ENCODE assay signal across 9 mouse cellular contexts in genomic region chr10:68355471-68356092, GRCm38 (mm10).
DNase-seq lines count a peak whose midpoint lies in the region; ATAC-seq lines count a peak whose summit lies in the region.
"Had no signal": no experiment of that assay in that cellular context is flagged by ENCODE, and none has a peak within 500 bp of the region (broad histone marks: within the 10 kb centered on the region; RNA-seq: fewer than 3 reads in every experiment).

No protein-coding gene starts in this region.

- intact Hi-C loops in heart, postnatal 36 days (cut with DNase I): loop anchor here (5.0 kb wide), 2 partner anchors 87 to 107 kb away; no protein-coding TSS in a partner anchor

- H3K9ac ChIP-seq in heart, embryonic 16.5 days (ENCODE audit: low read length): peak overlapping the region; percentile 7; the same call in 1 of the 2 replicates
- no peak overlapping the region for H3K9ac ChIP-seq in forebrain, embryonic 13.5 days
- H3K9ac ChIP-seq in limb, embryonic 15.5 days: no peak overlapping the region

- WGBS in heart, embryonic 16.5 days: 47% methylated on average over 6 of the region's 6 CpGs
- WGBS in forebrain, embryonic 13.5 days: 7% methylated on average over 6 of the region's 6 CpGs
- 16% methylated on average over 6 of the region's 6 CpGs for WGBS in limb, embryonic 15.5 days

- H3K4me2 ChIP-seq in heart, embryonic 16.5 days (ENCODE audit: low read depth, low read length): peak overlapping the region; percentile 39
- peak overlapping the region; percentile 40 for H3K4me2 ChIP-seq in forebrain, embryonic 13.5 days
- peak overlapping the region; percentile 25; the same call in 1 of the 2 replicates for H3K4me2 ChIP-seq in limb, embryonic 15.5 days

- no peak overlapping the region for H3K4me3 ChIP-seq in heart, embryonic 16.5 days (ENCODE audit: low read length)
- no peak overlapping the region for H3K4me3 ChIP-seq in forebrain, embryonic 13.5 days
- 0 out of 2 replicates have a peak overlapping the region, but pooled peaks have one; percentile 3 for H3K4me3 ChIP-seq in limb, embryonic 15.5 days

- no peak for ATAC-seq in heart, embryonic 16.5 days (replicated peaks; ENCODE audit: extremely low read depth, insufficient read depth, low FRiP score)
- ATAC-seq in forebrain, embryonic 13.5 days: peak; percentile 78
- ATAC-seq in limb, embryonic 15.5 days (ENCODE audit: insufficient number of reproducible peaks, low FRiP score, low TSS enrichment, low read depth): no peak
- ATAC-seq in erythroid progenitor cell, adult 5-6 weeks (replicated peaks; ENCODE audit: low FRiP score, poor library complexity, severe bottlenecking): no peak

- H3K36me3 ChIP-seq in heart, embryonic 16.5 days (ENCODE audit: control insufficient read depth, insufficient read depth): no peaks in the 10 kb centered on the region
- no peaks in the 10 kb centered on the region for H3K36me3 ChIP-seq in forebrain, embryonic 13.5 days (ENCODE audit: poor library complexity, severe bottlenecking)
- no peaks in the 10 kb centered on the region for H3K36me3 ChIP-seq in limb, embryonic 15.5 days

- peaks cover 7% of the 10 kb centered on the region; the same call in 1 of the 2 replicates for H3K4me1 ChIP-seq in heart, embryonic 16.5 days (ENCODE audit: control insufficient read depth, insufficient read depth, low read length)
- H3K4me1 ChIP-seq in forebrain, embryonic 13.5 days: peaks cover 28% of the 10 kb centered on the region
- H3K4me1 ChIP-seq in limb, embryonic 15.5 days: peaks cover 30% of the 10 kb centered on the region

- no peaks in the 10 kb centered on the region for H3K27me3 ChIP-seq in heart, embryonic 16.5 days (ENCODE audit: control insufficient read depth, insufficient read depth, low read length)
- no peaks in the 10 kb centered on the region for H3K27me3 ChIP-seq in forebrain, embryonic 13.5 days
- no peaks in the 10 kb centered on the region for H3K27me3 ChIP-seq in limb, embryonic 15.5 days

- H3K9me3 ChIP-seq in heart, embryonic 16.5 days (replicated peaks; ENCODE audit: control insufficient read depth, low read length): no peaks in the 10 kb centered on the region
- no peaks in the 10 kb centered on the region for H3K9me3 ChIP-seq in forebrain, embryonic 13.5 days (replicated peaks)
- H3K9me3 ChIP-seq in limb, embryonic 15.5 days: no peaks in the 10 kb centered on the region

- H3K27ac ChIP-seq in heart, embryonic 16.5 days (ENCODE audit: low read length): peak overlapping the region; percentile 58
- peak overlapping the region; percentile 7 for H3K27ac ChIP-seq in forebrain, embryonic 13.5 days
- peak overlapping the region; percentile 83 for H3K27ac ChIP-seq in limb, embryonic 15.5 days

- no peak for DNase-seq in heart, postnatal 36 days
- peak; percentile 90 for DNase-seq in Muller cell, postnatal 12 days (ENCODE audit: inconsistent ontology term)
- DNase-seq in right cerebral cortex, postnatal 4 days: no peak
- no peak for DNase-seq in adrenal gland, postnatal 25 days
- DNase-seq: cerebellum, adult 8-10 months had no signal

Comparison
In these comparisons a context has a peak if more than half of its experiments do, and no peak if none do; other contexts are left out.
1. H3K27ac ChIP-seq: peak in every context shown above with its lines; median percentile 83 in limb, embryonic 15.5 days; 58 in heart, embryonic 16.5 days; 7 in forebrain, embryonic 13.5 days.